Mouse (Mus musculus) lung, postnatal 10 days (tissue): ENCODE data around the gene Zbtb7a.
"Not testable (repeated sequence)": the region's sequence is repeated elsewhere in the genome, so short reads cannot be mapped to it uniquely, and the experiment has no call there.

Experiments
- DNase-seq: peaks from one replicate; pipeline ENCODE4 v3.0.0; 2021

The Zbtb7a gene

GRCm38 (mm10) chr10:81173132-81173531 lies 38.1 kb downstream of the Zbtb7a start:
- DNase-seq, result peak; percentile 88

GRCm38 (mm10) chr10:81174617-81175344 lies 39.8 kb downstream of the Zbtb7a start:
- peak; percentile 95 for DNase-seq

GRCm38 (mm10) chr10:81175345-81175701 lies 40.3 kb downstream of the Zbtb7a start:
- not testable (repeated sequence) for DNase-seq

GRCm38 (mm10) chr10:81175936-81176465 lies 41.0 kb downstream of the Zbtb7a start:
- DNase-seq, result peak; percentile 69

GRCm38 (mm10) chr10:81176466-81177271 lies 41.6 kb downstream of the Zbtb7a start, which contains the start of gene Eef2:
TSS of gene Eef2 (plus strand) at chr10:81176631.
- DNase-seq, result peak; percentile 99

- DNase-seq, result no peak
These were observed 42.5 kb downstream of the Zbtb7a start for GRCm38 (mm10) chr10:81177491-81177925.

GRCm38 (mm10) chr10:81177958-81178712 lies 43.1 kb downstream of the Zbtb7a start:
- no peak for DNase-seq

GRCm38 (mm10) chr10:81178927-81179326 lies 43.9 kb downstream of the Zbtb7a start:
- no peak for DNase-seq

- DNase-seq, result no peak
These were observed 44.7 kb downstream of the Zbtb7a start for GRCm38 (mm10) chr10:81179451-81180342.

- no peak for DNase-seq
These were observed 45.9 kb downstream of the Zbtb7a start for GRCm38 (mm10) chr10:81180946-81181345.

- not testable (repeated sequence) for DNase-seq
These were observed 46.8 kb downstream of the Zbtb7a start for GRCm38 (mm10) chr10:81181860-81182259.

- peak; percentile 98 for DNase-seq
These were observed 47.6 kb downstream of the Zbtb7a start, which contains the start of gene Dapk3 for GRCm38 (mm10) chr10:81182336-81183333. TSS of gene Dapk3 (plus strand) at chr10:81183005.

GRCm38 (mm10) chr10:81183805-81184204 lies 48.8 kb downstream of the Zbtb7a start, which contains the start of gene 4930442H23Rik:
TSS of gene 4930442H23Rik (minus strand) at chr10:81183849.
- no peak for DNase-seq

- DNase-seq, result peak; percentile 86
These were observed 49.7 kb downstream of the Zbtb7a start for GRCm38 (mm10) chr10:81184765-81185164.

- no peak for DNase-seq
These were observed 52.1 kb downstream of the Zbtb7a start for GRCm38 (mm10) chr10:81187161-81187560.

GRCm38 (mm10) chr10:81189821-81190220 lies 54.8 kb downstream of the Zbtb7a start:
- no peak for DNase-seq

- DNase-seq, result peak; percentile 57
These were observed 55.4 kb downstream of the Zbtb7a start for GRCm38 (mm10) chr10:81190236-81190911.

GRCm38 (mm10) chr10:81190912-81191321 lies 55.9 kb downstream of the Zbtb7a start:
- DNase-seq, result peak; percentile 51

- DNase-seq, result peak; percentile 56
These were observed 56.4 kb downstream of the Zbtb7a start for GRCm38 (mm10) chr10:81191342-81191982.
